Mouse (Mus musculus) cortical plate, adult 2 months (tissue): ENCODE data around the gene Smad1.

ENCODE experiments used
- CTCF ChIP-seq: fragments of 200-500 bp; IDR thresholded peaks from 2 replicates; pipeline ENCODE4 v1.5.1; 2011; ENCODE audit warnings: mild to moderate bottlenecking, control low read depth, low read length; ENCODE audit not compliant: insufficient read depth; ENCODE audit errors: extremely low read depth
- POLR2A ChIP-seq: fragments of 200-500 bp; IDR thresholded peaks from 2 replicates; pipeline ENCODE4 v1.6.1; 2011; ENCODE audit warnings: mild to moderate bottlenecking, low read length, control low read depth; ENCODE audit not compliant: insufficient read depth; ENCODE audit errors: extremely low read depth

- TF ChIP-seq POLR2A, result no peak
- peak; percentile 56 for TF ChIP-seq CTCF
Observed at GRCm38 (mm10) chr8:79339555-79339954, 59.8 kb downstream of the Smad1 start.
